Mouse (Mus musculus): ENCODE data around the gene Mamstr.

Mamstr gene

GRCm38 (mm10) chr7:45689099-45689498 is 49.3 kb downstream of the Mamstr start:
- in situ Hi-C loops (cut with MboI; ENCODE audit: low sequenced_read_pairs) = loop anchor here (10.0 kb wide), 1 partner anchor 94 kb away; no protein-coding TSS in a partner anchor

GRCm38 (mm10) chr7:45689800-45690199 is 50.0 kb downstream of the Mamstr start:
- in situ Hi-C loops (cut with MboI; ENCODE audit: low sequenced_read_pairs) = loop anchor here (10.0 kb wide), 1 partner anchor 95 kb away; no protein-coding TSS in a partner anchor

- in situ Hi-C loops (cut with MboI; ENCODE audit: low sequenced_read_pairs) = no loop called here
These were observed 52.6 kb downstream of the Mamstr start for GRCm38 (mm10) chr7:45692364-45692763.

- in situ Hi-C loops (cut with MboI; ENCODE audit: low sequenced_read_pairs) = no loop called here
These were observed 54.3 kb downstream of the Mamstr start, which contains the start of gene Sec1 for GRCm38 (mm10) chr7:45693921-45694591. Gene Sec1 (minus strand): TSS chr7:45694402.

DNA sequence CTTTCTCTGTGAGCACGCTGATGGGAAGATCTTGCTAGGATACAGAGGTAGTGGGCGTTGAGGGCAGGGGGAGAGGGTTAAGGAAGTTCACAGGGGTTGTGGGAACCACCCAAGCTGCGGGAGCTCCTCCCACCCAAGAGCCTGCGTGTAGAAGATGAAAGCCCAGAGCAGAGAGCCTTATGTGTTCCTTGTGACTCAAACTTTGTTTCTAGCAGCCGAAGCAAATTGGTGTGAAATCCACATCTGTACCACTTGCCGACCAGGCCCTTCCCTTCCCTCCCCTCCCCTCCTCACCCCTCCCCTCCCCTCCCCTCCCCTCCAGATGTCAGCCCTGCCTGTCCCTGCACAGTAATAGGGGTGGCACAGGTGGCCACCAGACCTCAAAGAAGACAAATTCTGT is 55.3 kb downstream of the Mamstr start:
- in situ Hi-C loops (cut with MboI; ENCODE audit: low sequenced_read_pairs) = no loop called here
